Mouse (Mus musculus) small intestine, adult 2 months (tissue): ENCODE data around the gene Hdgfl2.

Source experiments
- CTCF ChIP-seq: fragments of 200-500 bp; IDR thresholded peaks from 2 replicates; pipeline ENCODE4 v1.5.1; 2012; ENCODE audit warnings: low read depth, mild to moderate bottlenecking, control low read depth, inconsistent platforms, low read length, moderate library complexity, mixed read lengths; ENCODE audit not compliant: insufficient replicate concordance, insufficient read length; ENCODE audit errors: extremely low read depth
- POLR2A ChIP-seq: fragments of 200-500 bp; IDR thresholded peaks from 2 replicates; pipeline ENCODE4 v1.6.1; 2012; ENCODE audit warnings: low read depth, mild to moderate bottlenecking, control low read depth, inconsistent platforms, low read length, moderate library complexity

GRCm38 (mm10) chr17:56102158-56102557, 22.7 kb downstream of the Hdgfl2 start:
- TF ChIP-seq POLR2A (no peak), CTCF (no peak)
